Comparison of ENCODE assay signal across 9 mouse cellular contexts in genomic region chr19:47946821-47947465, GRCm38 (mm10). TPM values are rescaled to one million over a fixed set of nuclear protein-coding genes. Genes with fewer than 3 reads are reported as not detected.
DNase-seq lines count a peak whose midpoint lies in the region; ATAC-seq and TF ChIP-seq lines count a peak whose summit lies in the region.
"Had no signal": no experiment of that assay in that cellular context is flagged by ENCODE, and none has a peak within 500 bp of the region (broad histone marks: within the 10 kb centered on the region; RNA-seq: fewer than 3 reads in every experiment).

No protein-coding gene starts in this region.

- H3K36me3 ChIP-seq in forebrain, postnatal 0 days (ENCODE audit: insufficient read depth): no peaks in the 10 kb centered on the region
- no peaks in the 10 kb centered on the region for H3K36me3 ChIP-seq in forebrain, embryonic 15.5 days
- H3K36me3 ChIP-seq in limb, embryonic 14.5 days (ENCODE audit: control insufficient read depth, insufficient read depth, low read length): no peaks in the 10 kb centered on the region
- H3K36me3 ChIP-seq in stomach, postnatal 0 days (ENCODE audit: control insufficient read depth, insufficient read depth, low read length): no peaks in the 10 kb centered on the region

- no peak overlapping the region for H3K9ac ChIP-seq in forebrain, postnatal 0 days
- H3K9ac ChIP-seq in forebrain, embryonic 15.5 days (replicated peaks): no peak overlapping the region
- no peak overlapping the region for H3K9ac ChIP-seq in limb, embryonic 14.5 days (ENCODE audit: low read depth, low read length, severe bottlenecking)
- no peak overlapping the region for H3K9ac ChIP-seq in stomach, postnatal 0 days (ENCODE audit: low read length)

- TF ChIP-seq POLR2A in limb, embryonic 14.5 days (IDR thresholded peaks at IDR 0.05; ENCODE audit: borderline replicate concordance, extremely low read depth, insufficient read depth, insufficient read length): no peak

- H3K4me1 ChIP-seq in forebrain, postnatal 0 days (ENCODE audit: insufficient read depth): no peaks in the 10 kb centered on the region
- H3K4me1 ChIP-seq in forebrain, embryonic 15.5 days: 0 out of 2 replicates have a peak, but pooled peaks cover 4% of the 10 kb centered on the region
- no peaks in the 10 kb centered on the region for H3K4me1 ChIP-seq in limb, embryonic 14.5 days (ENCODE audit: control insufficient read depth, insufficient read depth, low read length)
- H3K4me1 ChIP-seq in stomach, postnatal 0 days (replicated peaks; ENCODE audit: control insufficient read depth, insufficient read depth): no peaks in the 10 kb centered on the region

- H3K4me3 ChIP-seq in forebrain, postnatal 0 days (ENCODE audit: low read depth, low read length): no peak overlapping the region
- no peak overlapping the region for H3K4me3 ChIP-seq in forebrain, embryonic 15.5 days
- H3K4me3 ChIP-seq in limb, embryonic 14.5 days (replicated peaks; ENCODE audit: low read length): no peak overlapping the region
- H3K4me3 ChIP-seq in stomach, postnatal 0 days (ENCODE audit: low read depth, low read length): 0 out of 2 replicates have a peak overlapping the region, but pooled peaks have one; percentile 2

- TF ChIP-seq EP300 in stomach, postnatal 0 days (optimal IDR thresholded peaks at IDR 0.05): no peak

- 47% methylated on average over 23 of the region's 23 CpGs for WGBS in forebrain, postnatal 0 days
- WGBS in forebrain, embryonic 15.5 days: 54% methylated on average over 23 of the region's 23 CpGs
- 54% methylated on average over 23 of the region's 23 CpGs for WGBS in limb, embryonic 14.5 days
- WGBS in stomach, postnatal 0 days: 48% methylated on average over 23 of the region's 23 CpGs

- H3K4me2 ChIP-seq in forebrain, postnatal 0 days (ENCODE audit: low read depth): peak overlapping the region; percentile 8; the same call in 1 of the 2 replicates
- H3K4me2 ChIP-seq in forebrain, embryonic 15.5 days (replicated peaks): no peak overlapping the region
- peak overlapping the region; percentile 13; the same call in 1 of the 2 replicates for H3K4me2 ChIP-seq in limb, embryonic 14.5 days (replicated peaks; ENCODE audit: low read depth, low read length, severe bottlenecking)
- H3K4me2 ChIP-seq in stomach, postnatal 0 days (replicated peaks; ENCODE audit: low read depth): no peak overlapping the region

- H3K27me3 ChIP-seq in forebrain, postnatal 0 days (ENCODE audit: insufficient read depth, low read length): no peaks in the 10 kb centered on the region
- H3K27me3 ChIP-seq in forebrain, embryonic 15.5 days: no peaks in the 10 kb centered on the region
- no peaks in the 10 kb centered on the region for H3K27me3 ChIP-seq in limb, embryonic 14.5 days (ENCODE audit: control insufficient read depth, insufficient read depth, low read length)
- no peaks in the 10 kb centered on the region for H3K27me3 ChIP-seq in stomach, postnatal 0 days (ENCODE audit: control insufficient read depth, insufficient read depth, low read length)

- no peaks in the 10 kb centered on the region for H3K9me3 ChIP-seq in forebrain, postnatal 0 days (ENCODE audit: low read length)
- H3K9me3 ChIP-seq in forebrain, embryonic 15.5 days: no peaks in the 10 kb centered on the region
- H3K9me3 ChIP-seq in limb, embryonic 14.5 days (ENCODE audit: control insufficient read depth, low read length): no peaks in the 10 kb centered on the region
- no peaks in the 10 kb centered on the region for H3K9me3 ChIP-seq in stomach, postnatal 0 days (ENCODE audit: control insufficient read depth, low read length)

- TF ChIP-seq CTCF in forebrain, postnatal 0 days (IDR thresholded peaks at IDR 0.05; ENCODE audit: low read depth): no peak
- no peak for TF ChIP-seq CTCF in stomach, postnatal 0 days (IDR thresholded peaks at IDR 0.05; ENCODE audit: low read depth)

- H3K27ac ChIP-seq in forebrain, postnatal 0 days (ENCODE audit: low read depth, low read length): no peak overlapping the region
- no peak overlapping the region for H3K27ac ChIP-seq in forebrain, embryonic 15.5 days (replicated peaks)
- H3K27ac ChIP-seq in limb, embryonic 14.5 days (replicated peaks; ENCODE audit: low read depth, low read length): no peak overlapping the region
- H3K27ac ChIP-seq in stomach, postnatal 0 days (replicated peaks): no peak overlapping the region

- ATAC-seq in forebrain, postnatal 0 days: peak; percentile 54; the same call in 1 of the 2 replicates
- ATAC-seq in forebrain, embryonic 15.5 days (replicated peaks): no peak
- no peak for ATAC-seq in limb, embryonic 14.5 days (ENCODE audit: low FRiP score, low read depth)
- no peak for ATAC-seq in stomach, postnatal 0 days (ENCODE audit: low FRiP score, low TSS enrichment)

- peak; percentile 45 for DNase-seq in forebrain, postnatal 0 days
- DNase-seq in lung, postnatal 10 days: peak; percentile 26
- no peak for DNase-seq in lung, adult 18-20 months
- DNase-seq in limb, embryonic 14.5 days (ENCODE audit: low spot score): peak; percentile 26
- no peak for DNase-seq in stomach, postnatal 0 days (ENCODE audit: low spot score)
- no peak for DNase-seq in gastrocnemius, postnatal 4 days (ENCODE audit: low spot score in 2 of 2)
- DNase-seq in adrenal gland, postnatal 14 days: no peak

RNA-seq across cellular contexts. Expression of gene Cfap58, which starts 9.5 kb away (rescaled TPM):
- total RNA-seq in forebrain, postnatal 0 days (2014; rRNA removed): 0.46 and 2.6 TPM in 2 replicates
- 0.42 and 0.62 TPM in 2 replicates for polyA plus RNA-seq in forebrain, postnatal 0 days (2015; fragmentation: Nextera tagmentation; extraction: Ambion mirVana)
- 0.32 and 0.37 TPM in 2 replicates for polyA plus RNA-seq in forebrain, embryonic 15.5 days (2015; fragmentation: Nextera tagmentation; extraction: Ambion mirVana)
- polyA plus RNA-seq in limb, embryonic 14.5 days (2012; rRNA removed): 0.05 TPM in 1 of 2 replicates, not detected in the other
- polyA plus RNA-seq in limb, embryonic 14.5 days (2014; fragmentation: Nextera tagmentation; extraction: Ambion mirVana): 0.07 TPM in 1 of 2 replicates, not detected in the other
- not detected in 2 replicates for polyA plus RNA-seq in stomach, postnatal 0 days (2015; fragmentation: Nextera tagmentation; extraction: Ambion mirVana)
- not detected for total RNA-seq in gastrocnemius, postnatal 4 days (2021)
- total RNA-seq in adrenal gland, postnatal 14 days (2021): not detected in 2 replicates
- polyA plus RNA-seq: C2C12 had no signal

RNA-seq across cellular contexts. Expression of gene Itprip, which starts 27.8 kb away (rescaled TPM):
- total RNA-seq in forebrain, postnatal 0 days (2014; rRNA removed): 3.8 and 4.9 TPM in 2 replicates
- polyA plus RNA-seq in forebrain, postnatal 0 days (2015; fragmentation: Nextera tagmentation; extraction: Ambion mirVana): 2.2 and 2.4 TPM in 2 replicates
- polyA plus RNA-seq in forebrain, embryonic 15.5 days (2015; fragmentation: Nextera tagmentation; extraction: Ambion mirVana): 7.7 and 8.6 TPM in 2 replicates
- polyA plus RNA-seq in limb, embryonic 14.5 days (2012; rRNA removed): 14.4 and 16.5 TPM in 2 replicates
- polyA plus RNA-seq in limb, embryonic 14.5 days (2014; fragmentation: Nextera tagmentation; extraction: Ambion mirVana): 17.1 and 18.4 TPM in 2 replicates
- 7.9 and 9.0 TPM in 2 replicates for polyA plus RNA-seq in stomach, postnatal 0 days (2015; fragmentation: Nextera tagmentation; extraction: Ambion mirVana)
- total RNA-seq in gastrocnemius, postnatal 4 days (2021): 1 to 10 TPM; 2.9 to 4.3 TPM
- total RNA-seq in adrenal gland, postnatal 14 days (2021): 12.9 and 14.6 TPM in 2 replicates

RNA-seq across cellular contexts. Expression of gene Cfap43, which starts 27.9 kb away (rescaled TPM):
- 2.1 and 2.3 TPM in 2 replicates for total RNA-seq in forebrain, postnatal 0 days (2014; rRNA removed)
- 0.99 and 1.8 TPM in 2 replicates for polyA plus RNA-seq in forebrain, postnatal 0 days (2015; fragmentation: Nextera tagmentation; extraction: Ambion mirVana)
- 0.82 and 2.6 TPM in 2 replicates for polyA plus RNA-seq in forebrain, embryonic 15.5 days (2015; fragmentation: Nextera tagmentation; extraction: Ambion mirVana)
- 0.05 and 0.08 TPM in 2 replicates for polyA plus RNA-seq in limb, embryonic 14.5 days (2012; rRNA removed)
- polyA plus RNA-seq in limb, embryonic 14.5 days (2014; fragmentation: Nextera tagmentation; extraction: Ambion mirVana): 0.11 TPM in 2 replicates
- polyA plus RNA-seq in stomach, postnatal 0 days (2015; fragmentation: Nextera tagmentation; extraction: Ambion mirVana): 0.51 and 1.1 TPM in 2 replicates
- under 1 TPM in 1 of 2 experiments, not detected in 1; 0.32 TPM for total RNA-seq in gastrocnemius, postnatal 4 days (2021)
- total RNA-seq in adrenal gland, postnatal 14 days (2021): not detected in 2 replicates

Comparison
In these comparisons a context has a peak if more than half of its experiments do, and no peak if none do; other contexts are left out.
1. DNase-seq: peak in forebrain, postnatal 0 days (single experiment), lung, postnatal 10 days (single experiment) and limb, embryonic 14.5 days (single experiment); none in lung, adult 18-20 months (0 of 2), stomach, postnatal 0 days (single experiment), gastrocnemius, postnatal 4 days (0 of 2) and adrenal gland, postnatal 14 days (single experiment).
2. H3K4me2 ChIP-seq: peak in forebrain, postnatal 0 days (single experiment) and limb, embryonic 14.5 days (single experiment); none in forebrain, embryonic 15.5 days (single experiment) and stomach, postnatal 0 days (single experiment).